Mouse (Mus musculus): Measurements from ENCODE around the gene Gm4064. TPM values are rescaled to one million over a fixed set of nuclear protein-coding genes. Genes with fewer than 3 reads are reported as not detected.
"Not testable (repeated sequence)": the region's sequence is repeated elsewhere in the genome, so short reads cannot be mapped to it uniquely, and the experiment has no call there.

Gene Gm4064
- polyA plus RNA-seq (2012; ENCODE audit: insufficient read depth, low replicate concordance) = not detected in 2 replicates

- H3K9me3 ChIP-seq, H3K4me1 ChIP-seq: not testable (repeated sequence)
Measured at GRCm38 (mm10) chrY:2796105-2796504, at the start of gene Gm4064. TSS of gene Gm4064 (minus strand) at chrY:2796205.

GRCm38 (mm10) chrY:2830380-2830779 is 34.4 kb upstream of the Gm4064 start, which contains the start of the genes Rbmy and Gm10256:
TSS of gene Rbmy (plus strand) at chrY:2830680.
TSS of gene Gm10256 (plus strand) at chrY:2830699.
- not testable (repeated sequence) for H3K4me3 ChIP-seq (replicated peaks); H3K36me3 ChIP-seq (replicated peaks; ENCODE audit: low read length); H3K27me3 ChIP-seq (replicated peaks); H3K9me3 ChIP-seq; H3K4me1 ChIP-seq

More at GRCm38 (mm10) chrY:2796105-2796504, at the start of gene Gm4064:
- H3K36me3 ChIP-seq (replicated peaks; ENCODE audit: low read length); H3K27me3 ChIP-seq (replicated peaks); H3K4me3 ChIP-seq (replicated peaks): not testable (repeated sequence)

Other genes with a start within 250 kb of the Gm4064 start
- not detected in 2 replicates for gene H2al2c, start 197.1 kb downstream of the Gm4064 start, polyA plus RNA-seq (2012; ENCODE audit: insufficient read depth, low replicate concordance)
- not detected in 2 replicates for gene Sry, start 132.5 kb downstream of the Gm4064 start, polyA plus RNA-seq (2012; ENCODE audit: insufficient read depth, low replicate concordance)
- not detected in 2 replicates for gene H2al2b, start 75.5 kb downstream of the Gm4064 start, polyA plus RNA-seq (2012; ENCODE audit: insufficient read depth, low replicate concordance)
- gene Rbmy, start 34.5 kb upstream of the Gm4064 start, polyA plus RNA-seq (2012; ENCODE audit: insufficient read depth, low replicate concordance) = not detected in 2 replicates
- gene Gm10256, start 34.5 kb upstream of the Gm4064 start, polyA plus RNA-seq (2012; ENCODE audit: insufficient read depth, low replicate concordance) = not detected in 2 replicates
- not detected in 2 replicates for gene Gm10352, start 104.8 kb upstream of the Gm4064 start, polyA plus RNA-seq (2012; ENCODE audit: insufficient read depth, low replicate concordance)
- gene Gm29289, start 136.4 kb upstream of the Gm4064 start, polyA plus RNA-seq (2012; ENCODE audit: insufficient read depth, low replicate concordance) = not detected in 2 replicates

Measured in megakaryocyte, embryonic 14.5 days (primary cell).